ENCODE assay signal across 27 mouse cellular contexts in genomic region chr2:132725376-132725905, GRCm38 (mm10). TPM values are rescaled to one million over a fixed set of nuclear protein-coding genes. Genes with fewer than 3 reads are reported as not detected.
DNase-seq lines count a peak whose midpoint lies in the region; ATAC-seq and TF ChIP-seq lines count a peak whose summit lies in the region.
"Had no signal": no experiment of that assay in that cellular context is flagged by ENCODE, and none has a peak within 500 bp of the region (broad histone marks: within the 10 kb centered on the region; RNA-seq: fewer than 3 reads in every experiment).

No protein-coding gene starts in this region.

- TF ChIP-seq POLR2A in small intestine, adult 2 months (IDR thresholded peaks at IDR 0.05; ENCODE audit: low read depth, low read length) = no peak

- DNase-seq in thymus, postnatal 0 days (ENCODE audit: low spot score) = peak; percentile 37
- no peak for DNase-seq in thymus, postnatal 14 days
- DNase-seq in embryo, embryonic 10.5 days (ENCODE audit: low spot score) = no peak
- no peak for DNase-seq in adrenal gland, postnatal 4 days (ENCODE audit: low spot score in 2 of 2)
- DNase-seq: adrenal gland, adult 2 months; adrenal gland, postnatal 36 days; cerebellum, adult 8-10 months; gastrocnemius, postnatal 10 days; heart, adult 18-20 months; heart, postnatal 4 days; kidney, adult 18-20 months; kidney, postnatal 4 days; lung, postnatal 36 days; right cerebral cortex, postnatal 4 days had no signal

- H3K4me2 ChIP-seq in midbrain, embryonic 15.5 days = no peak overlapping the region
- H3K4me2 ChIP-seq: heart, embryonic 11.5 days; hindbrain, embryonic 14.5 days; limb, embryonic 13.5 days; liver, embryonic 11.5 days; lung, embryonic 15.5 days; midbrain, embryonic 12.5 days had no signal

- no peaks in the 10 kb centered on the region for H3K9me3 ChIP-seq in midbrain, embryonic 15.5 days
- H3K9me3 ChIP-seq: limb, embryonic 13.5 days; lung, embryonic 15.5 days; megakaryocyte, embryonic 14.5 days; midbrain, embryonic 12.5 days had no signal

- H3K4me3 ChIP-seq in small intestine, adult 2 months (ENCODE audit: low read depth, low read length) = no peak overlapping the region
- no peak overlapping the region for H3K4me3 ChIP-seq in midbrain, embryonic 15.5 days
- H3K4me3 ChIP-seq: erythroblast, embryonic 14.5 days; limb, embryonic 13.5 days; lung, embryonic 15.5 days; megakaryocyte, embryonic 14.5 days; midbrain, embryonic 12.5 days had no signal

- WGBS in small intestine, adult 2 months = 74% methylated on average over 9 of the region's 9 CpGs
- 91% methylated on average over 9 of the region's 9 CpGs for WGBS in midbrain, embryonic 15.5 days

- no peak for TF ChIP-seq CTCF in small intestine, adult 2 months (IDR thresholded peaks at IDR 0.05; ENCODE audit: extremely low read depth, insufficient read length, insufficient replicate concordance, low read depth, low read length)

- H3K27ac ChIP-seq in small intestine, adult 2 months (ENCODE audit: insufficient read depth, low read depth, low read length) = peak overlapping the region; percentile 1; the same call in 1 of the 2 replicates
- H3K27ac ChIP-seq in midbrain, embryonic 15.5 days = no peak overlapping the region
- H3K27ac ChIP-seq: limb, embryonic 13.5 days; lung, embryonic 15.5 days had no signal

- no peaks in the 10 kb centered on the region for H3K36me3 ChIP-seq in small intestine, adult 2 months (ENCODE audit: control insufficient read depth, insufficient read depth, low read length)
- H3K36me3 ChIP-seq in midbrain, embryonic 15.5 days (replicated peaks) = no peaks in the 10 kb centered on the region
- H3K36me3 ChIP-seq: lung, embryonic 15.5 days; midbrain, embryonic 12.5 days had no signal

- peak; percentile 73 for ATAC-seq in CD4-positive, CD25-positive, alpha-beta regulatory T cell, adult 4 months
- peak; percentile 66 for ATAC-seq in inflammation-experienced regulatory T-cells, adult 6 months
- ATAC-seq in midbrain, embryonic 15.5 days (replicated peaks) = no peak

- H3K9ac ChIP-seq in midbrain, embryonic 15.5 days = no peak overlapping the region
- H3K9ac ChIP-seq: hindbrain, embryonic 14.5 days; limb, embryonic 13.5 days; lung, embryonic 15.5 days; midbrain, embryonic 12.5 days had no signal

- no peaks in the 10 kb centered on the region; the same call in 1 of the 2 replicates for H3K4me1 ChIP-seq in small intestine, adult 2 months (ENCODE audit: control insufficient read depth, insufficient read depth, insufficient read length, low read length)
- H3K4me1 ChIP-seq in midbrain, embryonic 15.5 days = peaks cover 20% of the 10 kb centered on the region
- H3K4me1 ChIP-seq: limb, embryonic 13.5 days; lung, embryonic 15.5 days had no signal

- no peaks in the 10 kb centered on the region for H3K27me3 ChIP-seq in small intestine, adult 2 months (ENCODE audit: control insufficient read depth, insufficient read depth, low read length)
- no peaks in the 10 kb centered on the region for H3K27me3 ChIP-seq in midbrain, embryonic 15.5 days (replicated peaks)
- H3K27me3 ChIP-seq: limb, embryonic 13.5 days; lung, embryonic 15.5 days; midbrain, embryonic 12.5 days had no signal

RNA-seq across cellular contexts. Expression of gene Shld1, which starts 38.7 kb away (rescaled TPM):
- 17.8 and 20.7 TPM in 2 replicates for polyA plus RNA-seq in thymus, postnatal 0 days (2015; fragmentation: Nextera tagmentation; extraction: Ambion mirVana)
- 10 to 100 TPM; 36.6 to 38.3 TPM for polyA plus RNA-seq in CD4-positive, CD25-positive, alpha-beta regulatory T cell, adult 4 months (2017; shearing (Covaris generic))
- polyA plus RNA-seq in inflammation-experienced regulatory T-cells, adult 6 months (2017; shearing (Covaris generic)) = 10 to 100 TPM; 14.9 to 43.3 (median 35.0) TPM
- 4.6 and 8.9 TPM in 2 replicates for polyA plus RNA-seq in small intestine, adult 2 months (2012; rRNA removed)
- polyA plus RNA-seq in midbrain, embryonic 15.5 days (2015; fragmentation: Nextera tagmentation; extraction: Ambion mirVana) = 21.4 and 21.8 TPM in 2 replicates
- 10 to 100 TPM; 12.4 to 12.7 TPM for total RNA-seq in adrenal gland, postnatal 4 days (2021)

RNA-seq across cellular contexts. Expression of gene Chgb, which starts 55.6 kb away (rescaled TPM):
- polyA plus RNA-seq in thymus, postnatal 0 days (2015; fragmentation: Nextera tagmentation; extraction: Ambion mirVana) = 0.18 and 0.19 TPM in 2 replicates
- under 1 TPM in 1 of 2 experiments, not detected in 1; 0.27 TPM for polyA plus RNA-seq in CD4-positive, CD25-positive, alpha-beta regulatory T cell, adult 4 months (2017; shearing (Covaris generic))
- under 1 TPM in 1 of 3 experiments, not detected in 2; 0.28 TPM for polyA plus RNA-seq in inflammation-experienced regulatory T-cells, adult 6 months (2017; shearing (Covaris generic))
- polyA plus RNA-seq in small intestine, adult 2 months (2012; rRNA removed) = 9.3 and 14.8 TPM in 2 replicates
- polyA plus RNA-seq in midbrain, embryonic 15.5 days (2015; fragmentation: Nextera tagmentation; extraction: Ambion mirVana) = 87.9 and 97.5 TPM in 2 replicates
- 1,000 to 10,000 TPM; 1,462 to 1,464 TPM for total RNA-seq in adrenal gland, postnatal 4 days (2021)
- total RNA-seq: monocyte, adult 5-6 weeks had no signal
- polyA plus RNA-seq: erythroblast, embryonic 14.5 days had no signal
